In genomic region chr7:122562586-122562985, GRCm38 (mm10) we compare ENCODE assay signal across 21 mouse cellular contexts.
A peak's percentile ranks its signal among the peaks of the same experiment; 100 is the strongest.
DNase-seq lines count a peak whose midpoint lies in the region; ATAC-seq lines count a peak whose summit lies in the region.
"Had no signal": no experiment of that assay in that cellular context is flagged by ENCODE, and none has a peak within 500 bp of the region (broad histone marks: within the 10 kb centered on the region; RNA-seq: fewer than 3 reads in every experiment).

No protein-coding gene starts in this region.

- H3K9me3 ChIP-seq in heart, embryonic 11.5 days (replicated peaks; ENCODE audit: control insufficient read depth, low read length) = no peaks in the 10 kb centered on the region
- H3K9me3 ChIP-seq: embryonic facial prominence, embryonic 15.5 days; forebrain, embryonic 10.5 days; hindbrain, embryonic 12.5 days; kidney, embryonic 15.5 days; midbrain, embryonic 10.5 days; neural tube, embryonic 13.5 days had no signal

- DNase-seq in adrenal gland, adult 2 months = peak; percentile 54
- DNase-seq in adrenal gland, adult 8-10 months = no peak
- peak; percentile 7 to 13 for DNase-seq in heart, postnatal 10 days
- DNase-seq in retina, postnatal 1 day = peak; percentile 46
- DNase-seq in retina, embryonic 14.5 days (ENCODE audit: low spot score) = no peak
- peak; percentile 5 for DNase-seq in heart, postnatal 4 days
- DNase-seq in right cerebral cortex, adult 18-20 months = no peak
- DNase-seq: cerebellum, adult 9-11 months; left cerebral cortex, postnatal 4 days; thymus, postnatal 25 days had no signal

- H3K27ac ChIP-seq in heart, embryonic 11.5 days (ENCODE audit: low read depth, low read length) = no peak overlapping the region
- H3K27ac ChIP-seq: embryonic facial prominence, embryonic 15.5 days; heart, adult 2 months; hindbrain, embryonic 12.5 days; kidney, embryonic 15.5 days; layer of hippocampus, adult 2 months; midbrain, embryonic 10.5 days; neural tube, embryonic 13.5 days had no signal

- no peak overlapping the region for H3K4me3 ChIP-seq in heart, embryonic 11.5 days (ENCODE audit: low read depth, low read length)
- H3K4me3 ChIP-seq: embryonic facial prominence, embryonic 15.5 days; forebrain, embryonic 10.5 days; heart, adult 2 months; hindbrain, embryonic 12.5 days; kidney, embryonic 15.5 days; layer of hippocampus, adult 2 months; midbrain, embryonic 10.5 days; neural tube, embryonic 13.5 days had no signal

- 47% methylated on average over 5 of the region's 5 CpGs for WGBS in heart, embryonic 11.5 days (ENCODE audit: insufficient replicate concordance)

- no peaks in the 10 kb centered on the region for H3K27me3 ChIP-seq in heart, embryonic 11.5 days (ENCODE audit: control insufficient read depth, insufficient read depth, low read length)
- H3K27me3 ChIP-seq: embryonic facial prominence, embryonic 15.5 days; hindbrain, embryonic 12.5 days; kidney, embryonic 15.5 days; neural tube, embryonic 13.5 days had no signal

- no peaks in the 10 kb centered on the region for H3K36me3 ChIP-seq in heart, embryonic 11.5 days (ENCODE audit: control insufficient read depth, insufficient read depth, low read length)
- H3K36me3 ChIP-seq: embryonic facial prominence, embryonic 15.5 days; forebrain, embryonic 10.5 days; hindbrain, embryonic 12.5 days; kidney, embryonic 15.5 days; midbrain, embryonic 10.5 days; neural tube, embryonic 13.5 days had no signal

- no peak overlapping the region for H3K9ac ChIP-seq in heart, embryonic 11.5 days (ENCODE audit: low read depth, low read length)
- H3K9ac ChIP-seq: embryonic facial prominence, embryonic 15.5 days; hindbrain, embryonic 12.5 days; kidney, embryonic 15.5 days; neural tube, embryonic 13.5 days had no signal

- no peak for ATAC-seq in heart, embryonic 11.5 days (replicated peaks; ENCODE audit: insufficient number of reproducible peaks, low FRiP score, low TSS enrichment)
- ATAC-seq: inflammation-experienced regulatory T-cells, adult 6 months had no signal

- no peak overlapping the region for H3K4me2 ChIP-seq in heart, embryonic 11.5 days
- H3K4me2 ChIP-seq: embryonic facial prominence, embryonic 15.5 days; hindbrain, embryonic 12.5 days; kidney, embryonic 15.5 days; liver, embryonic 11.5 days; neural tube, embryonic 13.5 days had no signal

- H3K4me1 ChIP-seq in heart, embryonic 11.5 days (ENCODE audit: control insufficient read depth, insufficient read depth, low read length) = no peaks in the 10 kb centered on the region
- H3K4me1 ChIP-seq: kidney, embryonic 15.5 days had no signal

- intact Hi-C loops in heart, postnatal 10 days (cut with DNase I) = no loop called here

Comparison
In these comparisons a context has a peak if more than half of its experiments do, and no peak if none do; other contexts are left out.
1. DNase-seq: peak in adrenal gland, adult 2 months (single experiment), heart, postnatal 10 days (2 of 2), retina, postnatal 1 day (single experiment) and heart, postnatal 4 days (single experiment); none in adrenal gland, adult 8-10 months (single experiment), retina, embryonic 14.5 days (single experiment) and right cerebral cortex, adult 18-20 months (single experiment).